Mouse (Mus musculus) embryonic facial prominence, embryonic 11.5 days (tissue): ENCODE results near the gene Adh5. TPM values are rescaled to one million over a fixed set of nuclear protein-coding genes. Genes with fewer than 3 reads are reported as not detected.

ENCODE experiments used
- ATAC-seq: fragments of 200-750 bp; cut with Nextera tagmentation; replicated peaks from 2 replicates; pipeline ENCODE4 v1.8.0; 2017; ENCODE audit warnings: low read depth; ENCODE audit not compliant: insufficient number of reproducible peaks, low FRiP score, low TSS enrichment
- DNase-seq: peaks from one replicate; pipeline ENCODE4 v3.0.0-alpha.2; 2015; ENCODE audit warnings: low spot score
- H3K27ac ChIP-seq: fragments of 300-500 bp; sonication (generic); replicated peaks from 2 replicates; pipeline ENCODE4 v1.5.1; 2014; ENCODE audit warnings: mild to moderate bottlenecking, low read depth, low read length, control low read depth
- H3K27me3 ChIP-seq: fragments of 300-500 bp; sonication (generic); 2 replicates; pipeline ENCODE4 v1.6.1; 2014; ENCODE audit warnings: mild to moderate bottlenecking, low read length, moderate library complexity, mixed read lengths; ENCODE audit not compliant: control insufficient read depth, insufficient read depth
- H3K36me3 ChIP-seq: fragments of 300-500 bp; sonication (generic); replicated peaks from 2 replicates; pipeline ENCODE4 v1.6.1; 2014; ENCODE audit warnings: low read depth, mild to moderate bottlenecking, low read length, moderate library complexity, mixed read lengths; ENCODE audit not compliant: control insufficient read depth, insufficient read depth
- H3K4me1 ChIP-seq: fragments of 300-500 bp; sonication (generic); 2 replicates; pipeline ENCODE4 v1.6.1; 2014; ENCODE audit warnings: low read length, mixed read lengths; ENCODE audit not compliant: control insufficient read depth, insufficient read depth
- H3K4me2 ChIP-seq: fragments of 300-500 bp; sonication (generic); 2 replicates; pipeline ENCODE4 v1.6.1; 2014; ENCODE audit warnings: low read depth, mild to moderate bottlenecking, control low read depth, low read length, moderate library complexity
- H3K4me3 ChIP-seq: fragments of 300-500 bp; sonication (generic); 2 replicates; pipeline ENCODE4 v1.5.1; 2014; ENCODE audit warnings: low read depth, low read length, control low read depth
- H3K9ac ChIP-seq: fragments of 300-500 bp; sonication (generic); replicated peaks from 2 replicates; pipeline ENCODE4 v1.6.1; 2014; ENCODE audit warnings: mild to moderate bottlenecking, control low read depth, low read length
- H3K9me3 ChIP-seq: fragments of 300-500 bp; sonication (generic); replicated peaks from 2 replicates; pipeline ENCODE4 v1.6.1; 2016; ENCODE audit warnings: mild to moderate bottlenecking, low read length, inconsistent platforms, mixed read lengths; ENCODE audit not compliant: control insufficient read depth
- WGBS: fragments of 180-500 bp; shearing (Covaris S2); extraction: QIAGEN DNeasy Blood & Tissue Kit; methylation state at CpG from one replicate; pipeline ENCODE4 v1.1.7; 2014; 5-methylcytosine and 5-hydroxymethylcytosine counted together
- polyA plus RNA-seq: library from polyadenylated mRNA; unstranded; fragments of >200 nt; fragmentation: Nextera tagmentation; extraction: Ambion mirVana; gene quantifications from 2 replicates; pipeline ENCODE4 v1.2.1, GENCODE M21; 2014

Adh5 gene
- 285 and 303 TPM in 2 replicates for polyA plus RNA-seq

GRCm38 (mm10) chr3:138442612-138443464 is at the start of gene Adh5:
Gene Adh5, plus strand, starts transcription at chr3:138443093.
- no peaks in the 10 kb centered on the region for H3K9me3 ChIP-seq
- H3K9ac ChIP-seq, result peak within 1 kb of the TSS; percentile 93
- WGBS, result under 1% methylated on average over 85 of the region's 86 CpGs
- no peaks in the 10 kb centered on the region for H3K4me1 ChIP-seq
- DNase-seq (peak; percentile 94), ATAC-seq (peak; percentile 95)
- peak within 1 kb of the TSS; percentile 78 for H3K4me2 ChIP-seq
- H3K27me3 ChIP-seq, result no peaks in the 10 kb centered on the region
- H3K36me3 ChIP-seq, result no peaks in the 10 kb centered on the region; the same call in 1 of the 2 replicates
- peak within 1 kb of the TSS; percentile 70 for H3K27ac ChIP-seq
- peak within 1 kb of the TSS; percentile 83 for H3K4me3 ChIP-seq

DNA sequence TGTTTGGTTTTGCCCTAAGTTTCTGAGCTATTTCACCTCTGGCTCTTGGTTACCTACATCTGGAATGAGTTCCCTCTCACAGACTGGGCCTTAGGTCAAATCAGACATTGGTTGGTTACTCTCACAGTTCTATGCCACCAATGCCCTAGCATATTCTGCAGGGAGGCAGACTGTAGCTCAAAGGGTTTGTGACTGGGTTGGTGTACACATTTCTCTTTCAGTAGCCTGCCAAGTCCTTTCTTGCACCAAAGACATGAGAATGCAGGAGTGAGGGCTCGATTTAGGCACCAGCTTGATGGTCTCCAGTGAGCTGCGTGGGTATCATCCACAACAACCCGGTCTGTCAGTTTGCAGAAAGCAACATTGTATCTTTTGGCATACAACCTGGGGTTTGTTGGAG is 38.0 kb upstream of the Adh5 start:
- no peak for DNase-seq
- no peaks in the 10 kb centered on the region for H3K9me3 ChIP-seq
- no peaks in the 10 kb centered on the region for H3K4me1 ChIP-seq
- H3K27me3 ChIP-seq, result no peaks in the 10 kb centered on the region
- H3K4me3 ChIP-seq, result no peak overlapping the region
- H3K36me3 ChIP-seq, result no peaks in the 10 kb centered on the region
- no peak for ATAC-seq
- no peak overlapping the region for H3K27ac ChIP-seq
- no peak overlapping the region for H3K4me2 ChIP-seq
- 78% methylated on average over 3 of the region's 3 CpGs for WGBS
- H3K9ac ChIP-seq, result no peak overlapping the region

GRCm38 (mm10) chr3:138405341-138405740 is 37.6 kb upstream of the Adh5 start:
- H3K27ac ChIP-seq, result no peak overlapping the region

DNA sequence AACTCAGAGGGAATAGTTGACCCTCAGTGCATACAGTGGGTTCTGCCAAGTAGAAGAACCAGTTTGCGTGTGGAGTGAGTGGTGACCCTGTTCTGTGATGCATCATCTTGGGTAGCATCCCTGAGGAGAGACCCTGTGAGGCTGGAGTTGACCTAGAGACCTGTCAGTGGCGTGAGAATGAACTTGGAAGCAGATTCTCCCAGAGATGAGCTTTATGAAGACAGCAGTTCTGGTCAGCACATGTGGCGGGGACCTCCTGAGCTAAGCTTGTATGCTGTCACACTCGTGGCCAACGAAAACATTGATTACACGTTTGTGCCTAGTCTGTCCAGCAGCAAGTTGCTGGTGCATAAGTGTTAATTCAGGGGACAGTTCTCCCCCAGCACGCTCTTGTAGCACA is 37.1 kb upstream of the Adh5 start:
- ATAC-seq (no peak), DNase-seq (no peak)
- no peaks in the 10 kb centered on the region for H3K9me3 ChIP-seq
- H3K4me3 ChIP-seq, result no peak overlapping the region
- H3K9ac ChIP-seq, result no peak overlapping the region
- H3K36me3 ChIP-seq, result no peaks in the 10 kb centered on the region
- no peak overlapping the region for H3K4me2 ChIP-seq
- no peaks in the 10 kb centered on the region for H3K4me1 ChIP-seq
- 89% methylated on average over 7 of the region's 7 CpGs for WGBS
- H3K27me3 ChIP-seq, result no peaks in the 10 kb centered on the region
- no peak overlapping the region for H3K27ac ChIP-seq

More at GRCm38 (mm10) chr3:138405341-138405740, 37.6 kb upstream of the Adh5 start:
- H3K36me3 ChIP-seq, result no peaks in the 10 kb centered on the region
- no peaks in the 10 kb centered on the region for H3K9me3 ChIP-seq
- WGBS, result 46% methylated on average over 3 of the region's 3 CpGs
- H3K9ac ChIP-seq, result no peak overlapping the region
- no peak overlapping the region for H3K4me3 ChIP-seq
- no peak for ATAC-seq
- H3K27me3 ChIP-seq, result no peaks in the 10 kb centered on the region
- no peaks in the 10 kb centered on the region for H3K4me1 ChIP-seq
- DNase-seq, result peak; percentile 61
- H3K4me2 ChIP-seq, result no peak overlapping the region

DNA sequence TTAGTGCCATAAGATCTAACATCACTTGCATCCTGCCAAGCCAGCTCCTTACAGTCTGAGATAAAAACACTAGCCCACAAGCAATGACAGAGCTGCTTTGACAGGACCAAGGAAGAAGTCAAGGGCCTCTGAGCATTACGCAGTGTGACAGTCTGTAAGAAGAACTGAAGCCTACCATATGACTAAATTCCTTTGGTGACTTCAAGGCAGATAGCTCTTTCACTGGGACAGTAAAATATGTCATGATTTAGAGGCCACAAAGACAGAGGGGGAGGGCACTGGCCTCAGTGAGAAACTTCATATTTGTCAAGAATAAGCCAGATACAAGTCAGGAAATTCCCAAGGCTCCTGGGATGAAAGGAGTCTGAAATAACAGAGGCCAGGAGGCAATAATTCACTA is 35.0 kb upstream of the Adh5 start:
- WGBS, result 84% methylated on average over 1 of the region's 1 CpGs
- H3K9ac ChIP-seq, result no peak overlapping the region
- ATAC-seq (no peak), DNase-seq (no peak)
- H3K27ac ChIP-seq, result no peak overlapping the region
- no peak overlapping the region for H3K4me2 ChIP-seq
- H3K36me3 ChIP-seq, result no peaks in the 10 kb centered on the region
- no peaks in the 10 kb centered on the region for H3K4me1 ChIP-seq
- H3K4me3 ChIP-seq, result no peak overlapping the region
- H3K9me3 ChIP-seq, result no peaks in the 10 kb centered on the region
- no peaks in the 10 kb centered on the region for H3K27me3 ChIP-seq

DNA sequence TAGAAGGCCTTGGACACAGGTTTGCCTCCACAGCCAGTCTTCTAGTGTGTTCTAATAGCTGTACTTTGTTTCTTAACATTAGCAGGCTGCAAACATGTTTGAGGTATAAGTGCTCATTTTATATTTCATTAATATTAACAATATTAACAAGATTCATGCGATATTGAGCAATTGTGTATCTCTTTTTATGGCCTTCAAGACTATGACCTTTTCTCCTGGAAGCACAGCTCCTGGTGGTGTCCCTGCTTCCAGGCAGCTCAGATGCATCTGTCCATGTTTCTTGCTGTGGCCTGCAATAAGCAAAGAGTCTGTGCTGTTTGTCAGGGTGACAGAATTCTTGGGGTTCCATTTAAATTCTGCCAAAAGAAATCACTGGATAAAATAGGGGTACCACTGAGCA is 33.3 kb upstream of the Adh5 start:
- Histone ChIP-seq H3K4me3 (no peak overlapping the region), H3K9ac (no peak overlapping the region), H3K27me3 (no peaks in the 10 kb centered on the region), H3K27ac (no peak overlapping the region), H3K4me2 (no peak overlapping the region), H3K4me1 (no peaks in the 10 kb centered on the region), H3K36me3 (no peaks in the 10 kb centered on the region), H3K9me3 (no peaks in the 10 kb centered on the region)
- 88% methylated on average over 1 of the region's 1 CpGs for WGBS
- no peak for DNase-seq
- ATAC-seq, result no peak

- WGBS, result 78% methylated on average over 3 of the region's 3 CpGs
Measured at GRCm38 (mm10) chr3:138410211-138410610, 32.7 kb upstream of the Adh5 start.

GRCm38 (mm10) chr3:138415121-138415690 is 27.7 kb upstream of the Adh5 start, which contains the start of gene Adh4:
Gene Adh4, plus strand, starts transcription at chr3:138415466.
- Histone ChIP-seq H3K9me3 (no peaks in the 10 kb centered on the region), H3K4me2 (no peak within 1 kb of the TSS), H3K9ac (no peak within 1 kb of the TSS), H3K27ac (no peak within 1 kb of the TSS), H3K4me3 (no peak within 1 kb of the TSS), H3K4me1 (no peaks in the 10 kb centered on the region), H3K27me3 (no peaks in the 10 kb centered on the region), H3K36me3 (no peaks in the 10 kb centered on the region)
- ATAC-seq (no peak), DNase-seq (no peak)
- WGBS, result 66% methylated on average over 6 of the region's 6 CpGs

More at GRCm38 (mm10) chr3:138410211-138410610, 32.7 kb upstream of the Adh5 start:
- no peaks in the 10 kb centered on the region for H3K27me3 ChIP-seq
- no peak overlapping the region for H3K4me3 ChIP-seq
- no peak for ATAC-seq
- no peak overlapping the region for H3K4me2 ChIP-seq
- H3K27ac ChIP-seq, result no peak overlapping the region
- H3K4me1 ChIP-seq, result no peaks in the 10 kb centered on the region
- no peaks in the 10 kb centered on the region for H3K36me3 ChIP-seq
- no peak for DNase-seq
- no peak overlapping the region for H3K9ac ChIP-seq
- H3K9me3 ChIP-seq, result no peaks in the 10 kb centered on the region
